Mouse (Mus musculus) hindbrain, postnatal 0 days (tissue): Measurements from ENCODE around the gene Cd247. TPM values are rescaled to one million over a fixed set of nuclear protein-coding genes. Genes with fewer than 3 reads are reported as not detected.
"Not testable (repeated sequence)": the region's sequence is repeated elsewhere in the genome, so short reads cannot be mapped to it uniquely, and the experiment has no call there.

Experiments used
- ATAC-seq: fragments of 200-750 bp; cut with Nextera tagmentation; 2 replicates; pipeline ENCODE4 v1.8.0; 2017; ENCODE audit warnings: mild to moderate bottlenecking, moderate TSS enrichment, moderate library complexity
- DNase-seq: peaks from one replicate; pipeline ENCODE4 v3.0.0-alpha.2; 2015; ENCODE audit warnings: low spot score
- H3K27ac ChIP-seq: fragments of 300-500 bp; sonication (generic); 2 replicates; pipeline ENCODE4 v1.5.1; 2014; ENCODE audit warnings: mild to moderate bottlenecking
- H3K27me3 ChIP-seq: fragments of 300-500 bp; sonication (generic); 2 replicates; pipeline ENCODE4 v1.6.1; 2014; ENCODE audit warnings: low read length, mixed read lengths; ENCODE audit not compliant: insufficient read depth
- H3K36me3 ChIP-seq: fragments of 300-500 bp; sonication (generic); 2 replicates; pipeline ENCODE4 v1.6.1; 2014; ENCODE audit warnings: low read length, mixed read lengths; ENCODE audit not compliant: insufficient read depth
- H3K4me1 ChIP-seq: fragments of 300-500 bp; sonication (generic); 2 replicates; pipeline ENCODE4 v1.6.1; 2014; ENCODE audit warnings: antibody characterized with exemption, low read length, mixed read lengths; ENCODE audit not compliant: insufficient read depth
- H3K4me2 ChIP-seq: fragments of 300-500 bp; sonication (generic); 2 replicates; pipeline ENCODE4 v1.6.1; 2014; ENCODE audit warnings: low read depth, mild to moderate bottlenecking, low read length, moderate library complexity, mixed read lengths
- H3K4me3 ChIP-seq: fragments of 300-500 bp; sonication (generic); 2 replicates; pipeline ENCODE4 v1.5.1; 2014; ENCODE audit warnings: low read length
- H3K9ac ChIP-seq: fragments of 300-500 bp; sonication (generic); replicated peaks from 2 replicates; pipeline ENCODE4 v1.6.1; 2014; ENCODE audit warnings: mild to moderate bottlenecking, low read length, moderate library complexity, mixed read lengths
- H3K9me3 ChIP-seq: fragments of 300-500 bp; sonication (generic); 2 replicates; pipeline ENCODE4 v1.6.1; 2016; ENCODE audit warnings: low read length, mixed read lengths
- CTCF ChIP-seq: IDR thresholded peaks from 2 replicates; pipeline ENCODE4 v1.5.1; 2016; ENCODE audit warnings: antibody characterized with exemption, control low read depth, low read depth
- WGBS: fragments of 180-500 bp; shearing (Covaris S2); extraction: QIAGEN DNeasy Blood & Tissue Kit; methylation state at CpG from one replicate; pipeline ENCODE4 v1.1.7; 2014; 5-methylcytosine and 5-hydroxymethylcytosine counted together
- polyA plus RNA-seq: library from polyadenylated mRNA; unstranded; fragments of >200 nt; fragmentation: Nextera tagmentation; extraction: Ambion mirVana; gene quantifications from 2 replicates; pipeline ENCODE4 v1.2.1, GENCODE M21; 2015
- total RNA-seq: library from RNA; depleted of rRNA; stranded (reverse); fragments of >200 nt; gene quantifications from 2 replicates; pipeline ENCODE4 v1.2.3, GENCODE M21; 2014

Gene Cd247
- total and polyA plus RNA-seq, 2 experiments from 2014 or later: 0.39 TPM; not detected in 1

GRCm38 (mm10) chr1:165761522-165762305 lies 26.8 kb upstream of the Cd247 start:
- H3K27me3 ChIP-seq: no peaks in the 10 kb centered on the region
- ATAC-seq: no peak
- WGBS: 82% methylated on average over 3 of the region's 3 CpGs
- H3K4me1 ChIP-seq: 0 out of 2 replicates have a peak, but pooled peaks cover 10% of the 10 kb centered on the region
- DNase-seq: no peak
- H3K4me3 ChIP-seq: no peak overlapping the region
- no peaks in the 10 kb centered on the region for H3K9me3 ChIP-seq
- no peak overlapping the region for H3K4me2 ChIP-seq
- TF ChIP-seq CTCF: 0 out of 2 replicates have a peak, but pooled peaks have one; percentile 9
- H3K9ac ChIP-seq: no peak overlapping the region
- no peak overlapping the region for H3K27ac ChIP-seq
- H3K36me3 ChIP-seq: no peaks in the 10 kb centered on the region

GRCm38 (mm10) chr1:165762498-165762897 lies 26.0 kb upstream of the Cd247 start:
- ATAC-seq, DNase-seq, H3K4me3 ChIP-seq, H3K4me1 ChIP-seq, H3K4me2 ChIP-seq, H3K36me3 ChIP-seq, H3K9ac ChIP-seq, H3K27ac ChIP-seq, H3K9me3 ChIP-seq, H3K27me3 ChIP-seq: not testable (repeated sequence)
- 74% methylated on average over 2 of the region's 2 CpGs for WGBS

GRCm38 (mm10) chr1:165762914-165763634 lies 25.4 kb upstream of the Cd247 start:
- no peaks in the 10 kb centered on the region for H3K9me3 ChIP-seq
- H3K36me3 ChIP-seq: no peaks in the 10 kb centered on the region
- DNase-seq (no peak), ATAC-seq (no peak; the same call in 1 of the 2 replicates)
- WGBS: 24% methylated on average over 14 of the region's 14 CpGs
- 0 out of 2 replicates have a peak, but pooled peaks cover 10% of the 10 kb centered on the region for H3K4me1 ChIP-seq
- peak overlapping the region; percentile 85 for H3K4me3 ChIP-seq
- no peak for TF ChIP-seq CTCF
- no peaks in the 10 kb centered on the region for H3K27me3 ChIP-seq
- no peak overlapping the region for H3K9ac ChIP-seq
- peak overlapping the region; percentile 98 for H3K4me2 ChIP-seq
- no peak overlapping the region for H3K27ac ChIP-seq

- Histone ChIP-seq H3K27ac (peak within 1 kb of the TSS; percentile 69; the same call in 1 of the 2 replicates), H3K4me3 (peak within 1 kb of the TSS; percentile 85), H3K9me3 (no peaks in the 10 kb centered on the region), H3K9ac (peak within 1 kb of the TSS; percentile 77), H3K27me3 (no peaks in the 10 kb centered on the region), H3K4me2 (peak within 1 kb of the TSS; percentile 98), H3K4me1 (0 out of 2 replicates have a peak, but pooled peaks cover 10% of the 10 kb centered on the region), H3K36me3 (no peaks in the 10 kb centered on the region)
- under 1% methylated on average over 57 of the region's 57 CpGs for WGBS
- no peak for TF ChIP-seq CTCF
- ATAC-seq (peak; percentile 98), DNase-seq (peak; percentile 93)
These were observed 24.7 kb upstream of the Cd247 start, which contains the start of gene Creg1 for GRCm38 (mm10) chr1:165763635-165764372. TSS of gene Creg1 (plus strand) at chr1:165763746.

GRCm38 (mm10) chr1:165764571-165764970 lies 23.9 kb upstream of the Cd247 start:
- Histone ChIP-seq H3K9ac (peak overlapping the region; percentile 77; the same call in 1 of the 2 replicates), H3K27ac (no peak overlapping the region), H3K4me1 (0 out of 2 replicates have a peak, but pooled peaks cover 10% of the 10 kb centered on the region), H3K4me2 (peak overlapping the region; percentile 98), H3K9me3 (no peaks in the 10 kb centered on the region), H3K36me3 (no peaks in the 10 kb centered on the region), H3K27me3 (no peaks in the 10 kb centered on the region), H3K4me3 (peak overlapping the region; percentile 85)
- TF ChIP-seq CTCF: no peak
- DNase-seq (no peak), ATAC-seq (no peak)
- 52% methylated on average over 9 of the region's 9 CpGs for WGBS

- H3K4me3 ChIP-seq: no peak overlapping the region
- DNase-seq: no peak
- 86% methylated on average over 11 of the region's 11 CpGs for WGBS
- H3K27ac ChIP-seq: no peak overlapping the region
- 0 out of 2 replicates have a peak, but pooled peaks cover 10% of the 10 kb centered on the region for H3K4me1 ChIP-seq
- H3K36me3 ChIP-seq: no peaks in the 10 kb centered on the region
- no peak for TF ChIP-seq CTCF
- no peaks in the 10 kb centered on the region for H3K9me3 ChIP-seq
- no peak overlapping the region for H3K9ac ChIP-seq
- H3K4me2 ChIP-seq: peak overlapping the region; percentile 98
- no peaks in the 10 kb centered on the region for H3K27me3 ChIP-seq
- ATAC-seq: no peak
These were observed 23.4 kb upstream of the Cd247 start for GRCm38 (mm10) chr1:165765041-165765440.
